Mouse (Mus musculus): ENCODE measurements at regions not wholly inside any gene's neighbourhood (a gene's known extent, or its start where the extent isn't known, plus 50 kb on each side); places are given as distances from the start of the nearest gene placed in this dataset.

DNA sequence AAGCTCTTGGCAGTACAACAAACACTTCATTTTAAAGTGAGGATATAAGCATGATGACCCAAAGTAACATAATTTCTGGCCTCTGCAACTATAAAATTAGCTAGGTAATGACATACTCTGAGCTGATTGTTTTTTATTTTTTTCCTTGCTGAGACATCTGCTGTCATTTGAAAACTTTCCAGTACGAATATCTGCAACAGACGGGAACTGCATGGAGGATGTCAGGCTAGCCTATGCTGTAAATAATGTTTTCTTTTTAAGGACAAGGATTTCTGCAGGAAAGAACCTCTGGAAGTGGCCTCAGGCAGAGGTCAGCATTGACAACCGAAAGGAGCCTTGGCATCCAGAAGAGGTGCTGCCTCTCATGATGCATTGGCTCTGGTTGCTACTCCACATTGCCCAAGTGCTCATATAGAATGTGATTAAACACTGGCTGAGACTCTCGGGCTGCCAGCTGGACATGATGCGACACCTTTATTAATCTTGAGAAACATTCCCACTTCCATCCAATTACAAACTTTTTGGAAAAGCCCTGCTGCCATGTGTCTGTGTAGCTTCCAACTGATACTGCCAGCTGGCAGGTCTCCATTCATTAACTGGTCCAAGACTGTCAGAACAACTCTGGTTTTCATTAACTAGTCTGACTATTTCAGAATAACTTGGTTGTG lies 837.9 kb downstream of the Ryr2 start:
- no peak for DNase-seq

- DNase-seq: no peak
Observed at GRCm38 (mm10) chr13:11247541-11247940, 859.2 kb downstream of the Ryr2 start.

GRCm38 (mm10) chr13:11216671-11217330 lies 856.2 kb upstream of the Chrm3 start:
- no peak for DNase-seq

DNA sequence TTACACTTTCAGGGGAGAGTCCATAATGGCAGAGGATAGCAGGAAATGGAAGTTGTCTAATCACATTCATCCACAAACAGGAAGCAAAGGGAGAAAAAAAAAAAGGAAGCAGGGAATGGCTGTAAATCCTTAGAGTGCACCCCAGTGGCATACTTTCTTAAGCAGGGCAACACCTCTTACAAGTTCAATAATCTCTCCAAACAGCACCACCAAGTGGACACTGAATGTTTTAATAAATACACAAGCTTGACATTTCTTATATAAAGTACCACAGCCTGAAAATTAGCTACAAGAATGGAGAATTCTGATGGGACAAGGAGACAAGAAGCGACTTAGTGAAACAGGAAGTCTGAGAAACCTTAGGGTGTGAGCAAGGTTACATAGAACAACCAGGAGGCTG lies 849.5 kb upstream of the Chrm3 start:
- DNase-seq: no peak

DNA sequence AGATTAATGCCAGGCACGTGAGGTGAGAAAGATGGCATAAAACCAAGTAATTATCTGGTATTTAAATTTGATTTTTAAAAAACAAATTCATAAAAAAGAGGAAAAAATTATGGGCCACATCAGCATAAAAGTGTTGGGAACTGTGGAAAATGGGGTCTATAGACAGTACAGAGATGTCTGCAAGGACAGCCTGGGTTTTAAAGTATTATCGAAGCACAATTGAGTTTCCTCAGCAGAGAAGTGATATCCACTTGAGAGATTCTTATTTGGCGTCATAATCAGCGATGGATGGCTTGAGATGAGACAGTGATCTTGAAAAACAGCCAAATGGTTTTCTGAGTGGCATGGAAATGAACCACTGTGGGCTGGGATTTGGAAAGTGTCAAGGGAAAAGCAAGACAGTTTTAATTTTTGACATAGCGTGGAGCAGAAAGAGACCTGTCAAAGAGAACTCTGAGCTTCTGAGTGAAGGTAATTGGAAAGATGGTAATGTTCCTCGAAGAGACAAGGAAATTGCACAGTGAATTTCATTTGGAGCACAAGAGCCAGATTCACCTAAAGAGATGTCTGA lies 844.7 kb upstream of the Chrm3 start:
- no peak for DNase-seq

GRCm38 (mm10) chr13:11201978-11202377 lies 841.3 kb upstream of the Chrm3 start:
- no peak for DNase-seq

DNA sequence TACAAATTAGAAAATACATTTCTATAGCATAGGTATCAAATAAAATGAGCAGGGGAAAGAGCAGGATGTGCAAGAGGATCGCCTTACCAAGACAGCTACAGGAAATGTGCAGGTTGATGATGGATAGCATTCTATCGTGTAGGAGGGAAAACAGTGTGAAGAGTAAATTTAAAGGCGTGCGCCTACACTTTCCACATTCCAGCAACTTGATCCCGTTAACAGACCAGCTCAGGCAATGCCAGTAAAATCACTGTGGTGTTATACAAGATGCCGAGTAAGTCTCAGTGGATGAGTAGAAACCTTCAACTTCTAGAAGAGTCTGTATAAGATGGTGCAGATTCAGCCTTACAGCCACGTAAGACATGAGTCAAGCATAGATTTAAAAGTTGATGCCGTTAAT lies 831.8 kb upstream of the Chrm3 start:
- DNase-seq: no peak

DNA sequence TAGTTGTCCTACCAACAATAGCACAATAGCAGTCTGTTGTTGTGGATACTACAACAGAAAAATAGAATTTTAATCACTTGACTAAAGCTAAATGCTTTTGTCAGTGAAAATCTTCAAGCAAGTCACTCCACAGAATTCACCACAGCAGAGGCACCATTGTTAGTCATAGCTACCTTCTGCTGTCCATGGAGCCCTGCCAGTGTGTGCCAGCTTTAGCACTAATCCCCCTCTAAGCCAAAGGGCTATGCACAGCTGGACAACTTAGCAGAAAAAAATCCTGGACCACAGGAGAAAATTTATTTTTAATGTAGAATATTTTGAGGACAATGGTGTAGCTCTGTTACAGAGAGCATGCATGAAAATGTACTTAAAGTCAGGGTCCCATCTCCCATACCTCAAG lies 820.5 kb upstream of the Chrm3 start:
- no peak for DNase-seq

GRCm38 (mm10) chr13:11180356-11180755 lies 819.7 kb upstream of the Chrm3 start:
- no peak for DNase-seq

DNA sequence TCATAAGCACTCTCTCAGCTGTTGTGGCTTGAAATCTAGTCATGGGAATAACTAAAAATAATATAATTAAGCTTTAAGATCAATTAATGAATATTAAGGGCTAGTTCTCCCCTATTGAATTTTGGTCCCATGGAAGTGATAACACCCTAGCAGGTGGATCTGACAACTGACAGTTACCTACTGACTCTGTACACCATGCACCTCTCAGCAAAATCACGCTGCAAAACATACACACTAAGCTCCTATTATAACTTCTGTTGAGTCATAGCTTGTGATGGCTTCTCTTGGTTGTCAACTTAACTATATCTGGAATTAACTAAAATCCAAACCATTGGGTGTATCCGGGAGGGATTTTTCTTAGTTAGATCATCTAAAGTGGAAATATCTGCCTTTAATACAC lies 817.9 kb upstream of the Chrm3 start:
- DNase-seq: no peak

DNA sequence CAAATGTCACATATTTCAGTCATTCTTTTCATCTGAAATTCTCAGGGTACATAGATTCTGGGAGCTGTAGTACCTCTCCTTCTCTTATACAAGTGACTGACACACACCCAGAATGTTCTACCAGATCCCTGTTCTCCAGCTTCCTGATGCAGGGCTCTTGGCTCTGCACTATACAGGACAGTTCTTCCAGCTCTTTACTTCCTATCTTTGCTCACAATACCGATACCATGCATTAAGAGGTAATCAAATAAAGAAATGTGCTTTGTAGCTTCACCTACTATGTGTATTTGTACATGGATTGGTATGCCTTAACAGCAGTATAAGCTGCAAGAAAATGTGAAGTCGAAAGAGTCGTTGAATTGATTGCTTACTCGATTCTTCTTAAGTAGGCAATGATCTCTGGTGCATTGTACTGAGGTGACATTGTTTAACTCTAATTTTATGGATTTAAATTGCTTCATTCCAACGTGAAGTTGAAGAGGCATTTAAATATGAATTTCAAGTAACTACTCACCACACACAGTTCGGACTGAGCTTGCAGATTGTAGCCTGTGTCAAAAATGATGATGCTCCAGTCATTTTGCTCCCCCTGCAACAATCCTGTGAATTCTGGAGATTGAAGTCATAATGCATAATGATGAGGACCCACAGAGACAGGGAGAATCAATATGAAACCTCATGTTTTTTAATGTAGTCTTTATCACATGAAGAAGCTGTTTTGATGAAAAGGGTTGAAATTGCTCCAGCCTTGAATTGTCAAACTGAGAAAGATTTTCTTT lies 817.2 kb upstream of the Chrm3 start:
- no peak for DNase-seq

DNA sequence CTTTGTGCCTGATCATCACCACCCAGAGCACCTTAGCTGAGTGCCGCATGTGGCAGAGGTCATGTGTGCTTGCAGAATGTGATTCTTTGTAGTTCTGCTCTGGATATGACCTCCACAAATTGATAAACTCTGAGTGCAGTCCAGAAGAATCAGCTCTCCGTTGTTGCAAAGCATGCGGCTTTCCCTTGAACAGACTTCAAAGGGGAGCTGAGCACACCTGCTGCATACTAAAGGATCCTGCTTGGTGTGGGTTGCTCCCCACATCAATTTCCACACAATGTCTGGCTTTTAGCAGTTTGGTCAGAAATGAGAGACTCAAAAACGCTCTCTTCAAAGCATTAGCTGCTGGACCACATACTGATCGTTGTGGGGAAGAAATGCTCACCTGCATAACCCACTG lies 806.5 kb upstream of the Chrm3 start:
- DNase-seq: no peak

DNA sequence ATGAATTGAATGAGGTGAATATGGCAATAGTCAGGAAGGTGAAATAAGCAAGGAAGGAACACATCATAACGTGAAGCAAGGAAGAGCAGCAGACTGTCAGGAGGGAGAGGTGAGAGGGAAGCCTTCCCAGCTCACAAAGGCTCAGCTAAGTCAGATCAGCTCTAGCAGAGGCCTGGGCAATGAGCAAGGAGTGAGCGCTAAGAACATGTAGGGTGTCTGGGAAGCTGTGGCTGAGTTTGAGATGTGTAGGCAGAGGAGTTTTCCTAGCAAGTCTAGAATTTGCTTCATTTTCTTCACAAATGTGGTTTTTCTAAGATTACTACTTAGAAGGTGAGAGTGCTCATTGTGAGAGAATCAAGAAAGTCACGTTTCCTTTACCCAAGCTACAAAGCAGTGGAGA lies 803.5 kb upstream of the Chrm3 start:
- DNase-seq: no peak

DNA sequence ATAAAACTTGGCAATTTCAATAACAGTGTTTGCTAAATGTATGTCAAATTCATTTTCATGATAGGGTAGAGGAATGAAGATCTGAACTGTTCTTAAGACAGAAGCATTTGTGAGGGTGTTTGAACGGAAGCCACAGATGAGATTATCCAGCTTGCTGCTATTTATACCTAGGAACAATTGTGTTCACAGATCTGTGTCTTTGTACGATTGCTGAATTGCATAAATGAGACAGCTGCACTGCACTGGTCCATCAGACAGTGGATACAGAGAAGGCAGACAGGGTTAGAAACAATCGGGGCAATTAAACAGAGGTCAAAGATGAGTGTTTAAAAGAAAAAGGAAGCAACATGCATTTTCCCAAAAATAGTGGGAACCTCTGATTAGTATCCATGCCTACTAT lies 786.6 kb upstream of the Chrm3 start:
- DNase-seq: no peak

DNA sequence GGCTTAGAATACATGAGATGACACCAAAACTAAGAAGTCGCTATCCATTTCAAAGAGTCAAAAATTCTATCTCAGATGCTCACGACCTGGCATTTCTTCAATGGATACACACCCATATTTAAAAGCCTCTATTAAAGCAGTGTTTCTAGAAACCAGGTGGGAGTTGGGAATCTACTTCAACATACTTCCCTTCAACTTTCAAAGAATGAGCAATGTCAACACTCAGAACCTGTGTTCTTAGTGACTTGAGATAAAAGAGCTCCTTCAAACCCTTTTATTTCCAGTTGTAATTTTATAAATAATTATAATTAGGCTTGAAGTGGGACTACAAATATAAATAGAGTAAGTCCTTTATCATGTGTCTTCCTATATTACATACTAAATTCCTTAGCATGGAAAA lies 747.0 kb upstream of the Chrm3 start:
- no peak for DNase-seq

DNA sequence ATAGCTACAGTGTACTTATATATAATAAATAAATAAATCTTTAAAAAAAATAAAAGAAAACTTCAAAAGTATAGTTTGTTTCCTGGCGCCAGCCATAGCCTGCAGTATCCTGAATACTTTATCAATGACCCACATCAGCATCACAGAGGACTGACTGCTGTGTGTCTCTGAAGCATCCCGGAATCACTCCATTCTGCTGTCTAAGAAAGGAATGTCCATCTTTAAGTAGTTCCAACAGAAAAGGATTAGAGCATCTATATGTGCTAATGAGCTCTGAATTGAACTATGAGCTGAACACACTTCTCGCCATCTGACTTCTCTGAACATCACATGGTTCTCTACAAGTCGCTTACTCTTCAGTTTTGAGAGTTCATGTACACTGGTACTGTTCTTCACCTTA lies 745.8 kb upstream of the Chrm3 start:
- DNase-seq: no peak

DNA sequence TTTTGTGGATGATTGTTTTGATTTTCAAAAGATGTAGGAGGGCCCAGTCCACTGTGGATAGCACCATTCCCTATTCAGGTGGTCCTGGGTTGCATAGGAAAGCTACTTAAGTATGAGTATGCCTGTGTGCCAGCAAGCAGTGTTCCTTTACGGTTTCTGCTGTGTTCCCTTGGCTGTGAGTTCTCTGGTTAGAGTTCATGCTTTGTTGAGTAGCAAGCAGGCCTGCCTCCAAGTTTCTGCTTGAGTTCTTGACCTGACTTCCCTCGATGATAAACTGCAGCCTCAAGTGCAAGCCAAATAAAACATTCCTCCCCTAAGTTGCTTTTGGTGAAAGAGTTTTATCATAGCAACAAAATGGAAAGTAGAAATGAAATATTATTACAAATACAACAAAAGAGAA lies 744.9 kb upstream of the Chrm3 start:
- no peak for DNase-seq

GRCm38 (mm10) chr13:11099586-11099950 lies 738.9 kb upstream of the Chrm3 start:
- no peak for DNase-seq

GRCm38 (mm10) chr13:11098899-11099585 lies 738.4 kb upstream of the Chrm3 start:
- no peak for DNase-seq

- no peak for DNase-seq
Observed at GRCm38 (mm10) chr13:11092911-11093310, 732.3 kb upstream of the Chrm3 start.

All from right cerebral cortex, postnatal 14 days (tissue).